Mouse (Mus musculus) C2C12 (cell line): ENCODE measurements around the gene Speg. TPM values are rescaled to one million over a fixed set of nuclear protein-coding genes. Genes with fewer than 3 reads are reported as not detected.

Source experiments
- H3K27me3 ChIP-seq: one replicate; pipeline ENCODE4 v1.6.1; 2011; ENCODE audit not compliant: control insufficient read depth, insufficient read depth, insufficient read length
- H3K36me3 ChIP-seq: one replicate; pipeline ENCODE4 v1.6.1; 2011; ENCODE audit not compliant: control insufficient read depth, insufficient read depth
- H3K4me3 ChIP-seq: one replicate; pipeline ENCODE4 v1.5.1; 2011; ENCODE audit warnings: mild to moderate bottlenecking, control low read depth; ENCODE audit not compliant: poor library complexity, insufficient read depth, severe bottlenecking
- H3K79me2 ChIP-seq: one replicate; pipeline ENCODE4 v1.6.1; 2011; ENCODE audit not compliant: control insufficient read depth, insufficient read depth
- H3K79me3 ChIP-seq: one replicate; pipeline ENCODE4 v1.6.1; 2011; ENCODE audit warnings: low read depth, control low read depth
- H3ac ChIP-seq: one replicate; pipeline ENCODE3; 2011; ENCODE audit warnings: low read depth; ENCODE audit not compliant: control insufficient read depth, insufficient read length
- CEBPB ChIP-seq: IDR thresholded peaks from one replicate; pipeline ENCODE4 v1.6.1; 2011; ENCODE audit warnings: low read depth, mild to moderate bottlenecking, control low read depth, moderate library complexity
- CTCF ChIP-seq: IDR thresholded peaks from one replicate; pipeline ENCODE4 v1.5.1; 2011; ENCODE audit not compliant: control insufficient read depth, insufficient read depth, insufficient read length
- FOSL1 ChIP-seq: IDR thresholded peaks from one replicate; pipeline ENCODE4 v1.8.0; 2011; ENCODE audit warnings: mild to moderate bottlenecking, low read length; ENCODE audit not compliant: poor library complexity, insufficient read depth, severe bottlenecking
- MAX ChIP-seq: IDR thresholded peaks from one replicate; pipeline ENCODE4 v1.6.1; 2011; ENCODE audit warnings: mild to moderate bottlenecking, control low read depth
- MYOD1 ChIP-seq: IDR thresholded peaks from one replicate; pipeline ENCODE4 v1.6.1; 2011; ENCODE audit warnings: low read depth; ENCODE audit not compliant: control insufficient read depth, insufficient read length
- MYOG ChIP-seq: IDR thresholded peaks from one replicate; pipeline ENCODE4 v1.6.1; 2011; ENCODE audit not compliant: control insufficient read depth, insufficient read length; ENCODE audit errors: extremely low read depth
- USF1 ChIP-seq: IDR thresholded peaks from one replicate; pipeline ENCODE4 v1.6.1; 2011; ENCODE audit warnings: low read depth, mild to moderate bottlenecking, control low read depth, moderate library complexity
- polyA plus RNA-seq: library from polyadenylated mRNA; unstranded; fragments of >200 nt; fragmentation: generic; extraction: Trizol; gene quantifications from one replicate; pipeline ENCODE4 v1.2.1, GENCODE M21; 2012; ENCODE audit warnings: missing spikeins

Gene Speg
- polyA plus RNA-seq, 1 experiment, result 29.4 TPM

- TF ChIP-seq USF1, result no peak
- TF ChIP-seq MAX, result no peak
- no peak for TF ChIP-seq CEBPB
- no peak for TF ChIP-seq FOSL1
- TF ChIP-seq CTCF, result no peak
- TF ChIP-seq MYOG, result no peak
- TF ChIP-seq MYOD1, result no peak
- no peaks in the 10 kb centered on the region for H3K27me3 ChIP-seq
- no peak overlapping the region for H3K4me3 ChIP-seq
- peaks cover 10% of the 10 kb centered on the region for H3K79me2 ChIP-seq
- peaks cover 3% of the 10 kb centered on the region for H3K79me3 ChIP-seq
- peaks cover 42% of the 10 kb centered on the region for H3K36me3 ChIP-seq
- no peak overlapping the region for H3ac ChIP-seq
Observed at GRCm38 (mm10) chr1:75387469-75387928, 12.4 kb downstream of the Speg start.

GRCm38 (mm10) chr1:75387929-75388897 lies 13.1 kb downstream of the Speg start:
- Histone ChIP-seq H3K36me3 (peaks cover 42% of the 10 kb centered on the region), H3K4me3 (no peak overlapping the region), H3K27me3 (no peaks in the 10 kb centered on the region), H3ac (no peak overlapping the region), H3K79me3 (peaks cover 3% of the 10 kb centered on the region), H3K79me2 (peaks cover 6% of the 10 kb centered on the region)
- TF ChIP-seq MYOG, result no peak
- TF ChIP-seq FOSL1, result no peak
- TF ChIP-seq USF1, result no peak
- no peak for TF ChIP-seq CEBPB
- TF ChIP-seq MAX, result no peak
- no peak for TF ChIP-seq MYOD1
- no peak for TF ChIP-seq CTCF

- peaks cover 9% of the 10 kb centered on the region for H3K79me2 ChIP-seq
- peaks cover 2% of the 10 kb centered on the region for H3K79me3 ChIP-seq
- no peak overlapping the region for H3ac ChIP-seq
- TF ChIP-seq CTCF, result no peak
- TF ChIP-seq FOSL1, result no peak
- peaks cover 40% of the 10 kb centered on the region for H3K36me3 ChIP-seq
- H3K4me3 ChIP-seq, result no peak overlapping the region
- H3K27me3 ChIP-seq, result no peaks in the 10 kb centered on the region
Observed at GRCm38 (mm10) chr1:75388898-75389515, 13.9 kb downstream of the Speg start.

- Histone ChIP-seq H3K79me2 (peaks cover 20% of the 10 kb centered on the region), H3K79me3 (peaks cover 4% of the 10 kb centered on the region), H3K4me3 (no peak overlapping the region), H3ac (no peak overlapping the region), H3K27me3 (no peaks in the 10 kb centered on the region), H3K36me3 (peaks cover 39% of the 10 kb centered on the region)
- peak; percentile 12 for TF ChIP-seq FOSL1
- peak; percentile 45 for TF ChIP-seq MYOD1
- no peak for TF ChIP-seq MAX
Observed at GRCm38 (mm10) chr1:75393139-75393538, 18.0 kb downstream of the Speg start.

- Histone ChIP-seq H3K4me3 (no peak overlapping the region), H3K79me2 (peaks cover 20% of the 10 kb centered on the region), H3K27me3 (no peaks in the 10 kb centered on the region), H3K36me3 (peaks cover 36% of the 10 kb centered on the region), H3ac (peak overlapping the region; percentile 59), H3K79me3 (peaks cover 4% of the 10 kb centered on the region)
- TF ChIP-seq MYOD1, result no peak
- no peak for TF ChIP-seq FOSL1
- no peak for TF ChIP-seq USF1
- TF ChIP-seq CEBPB, result no peak
- TF ChIP-seq CTCF, result no peak
- TF ChIP-seq MYOG, result no peak
- TF ChIP-seq MAX, result no peak
Observed at GRCm38 (mm10) chr1:75393846-75394245, 18.7 kb downstream of the Speg start.
